Mouse (Mus musculus) erythroblast, adult 5-6 weeks (primary cell): ENCODE results near the gene Ppp2r2c. TPM values are rescaled to one million over a fixed set of nuclear protein-coding genes. Genes with fewer than 3 reads are reported as not detected.

Source experiments
- total RNA-seq, 2 experiments: library from RNA; stranded (forward) in 1 of 2; stranded (reverse) in 1 of 2; fragments of 150-400 nt in 1 of 2; fragments of 200-764, 138-1000 nt in 1 of 2; gene quantifications; 2 replicates each; pipeline versions ENCODE4 v1.2.3 to v1.2.4; 2015 to 2017; ENCODE audit warnings: low replicate concordance in 2 of 2

The Ppp2r2c gene
- total RNA-seq, 2 experiments from 2014 or later: 0.26 TPM; not detected in 1

Other genes starting within 250 kb of the Ppp2r2c start
- 121 and 122 TPM in 2 replicates for gene D5Ertd579e, start 172.5 kb upstream of the Ppp2r2c start, total RNA-seq (2015; ENCODE audit: low replicate concordance)
- gene D5Ertd579e, start 172.5 kb upstream of the Ppp2r2c start, total RNA-seq (2017; ENCODE audit: low replicate concordance): 221 and 226 TPM in 2 replicates
- gene Bloc1s4, start 119.9 kb upstream of the Ppp2r2c start, total RNA-seq (2015; ENCODE audit: low replicate concordance): 2.3 TPM in 2 replicates
- gene Bloc1s4, start 119.9 kb upstream of the Ppp2r2c start, total RNA-seq (2017; ENCODE audit: low replicate concordance): 8.3 and 10.0 TPM in 2 replicates
- 59.8 and 66.9 TPM in 2 replicates for gene Mrfap1, start 71.7 kb upstream of the Ppp2r2c start, total RNA-seq (2015; ENCODE audit: low replicate concordance)
- gene Mrfap1, start 71.7 kb upstream of the Ppp2r2c start, total RNA-seq (2017; ENCODE audit: low replicate concordance): 68.3 and 88.4 TPM in 2 replicates
- 5.2 and 12.3 TPM in 2 replicates for gene Man2b2, start 37.9 kb upstream of the Ppp2r2c start, total RNA-seq (2015; ENCODE audit: low replicate concordance)
- 3.1 and 3.7 TPM in 2 replicates for gene Man2b2, start 37.9 kb upstream of the Ppp2r2c start, total RNA-seq (2017; ENCODE audit: low replicate concordance)
- gene Wfs1, start 120.7 kb downstream of the Ppp2r2c start, total RNA-seq (2015; ENCODE audit: low replicate concordance): not detected in 2 replicates
- gene Wfs1, start 120.7 kb downstream of the Ppp2r2c start, total RNA-seq (2017; ENCODE audit: low replicate concordance): 0.60 TPM in 1 of 2 replicates, not detected in the other
- gene Gm1043, start 216.9 kb downstream of the Ppp2r2c start, total RNA-seq (2015; ENCODE audit: low replicate concordance): not detected in 2 replicates
- gene Gm1043, start 216.9 kb downstream of the Ppp2r2c start, total RNA-seq (2017; ENCODE audit: low replicate concordance): not detected in 2 replicates